Comparison of ENCODE assay signal across 18 mouse cellular contexts in the genomic region with DNA sequence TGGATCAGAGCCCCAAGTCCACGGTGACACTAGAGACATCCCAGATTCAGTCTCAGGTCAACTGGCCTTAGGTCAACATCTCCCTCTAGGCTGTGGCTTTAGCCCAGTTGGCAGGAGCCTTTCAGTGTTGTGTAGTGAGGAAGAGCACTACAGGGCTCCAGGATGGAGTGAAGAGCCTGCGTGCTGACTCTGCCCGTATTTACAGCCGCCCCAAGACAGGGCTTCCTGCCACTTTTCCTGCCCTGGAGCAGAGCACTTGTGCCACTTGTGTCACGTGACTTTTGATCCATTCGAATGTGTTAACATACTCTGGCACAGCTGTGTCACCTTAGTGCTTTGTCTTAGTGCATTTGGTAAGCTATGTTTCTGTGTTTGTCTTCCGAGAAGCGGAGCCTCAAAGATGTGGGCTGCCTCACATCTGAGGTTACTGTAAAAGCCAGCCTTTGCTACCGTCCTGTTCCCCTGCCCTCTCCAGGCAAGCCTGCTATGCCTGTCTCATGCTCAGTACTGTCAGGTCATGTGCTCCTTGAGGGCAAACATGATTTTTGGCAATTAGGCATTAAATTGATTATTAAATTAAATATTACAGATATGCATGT. TPM values are rescaled to one million over a fixed set of nuclear protein-coding genes. Genes with fewer than 3 reads are reported as not detected.
A peak's percentile ranks its signal among the peaks of the same experiment; 100 is the strongest.
DNase-seq lines count a peak whose midpoint lies in the region; ATAC-seq lines count a peak whose summit lies in the region.
"Had no signal": no experiment of that assay in that cellular context is flagged by ENCODE, and none has a peak within 500 bp of the region (broad histone marks: within the 10 kb centered on the region; RNA-seq: fewer than 3 reads in every experiment).

No protein-coding gene starts in this region.

- WGBS in heart, embryonic 15.5 days, result 49% methylated on average over 9 of the region's 9 CpGs
- 79% methylated on average over 9 of the region's 9 CpGs for WGBS in intestine, embryonic 16.5 days

- H3K27me3 ChIP-seq in heart, embryonic 15.5 days, result no peaks in the 10 kb centered on the region
- no peaks in the 10 kb centered on the region for H3K27me3 ChIP-seq in intestine, embryonic 16.5 days (replicated peaks; ENCODE audit: control insufficient read depth, insufficient read depth, low read length)
- H3K27me3 ChIP-seq: midbrain, embryonic 12.5 days; neural tube, embryonic 13.5 days; Patski had no signal

- no peak overlapping the region for H3K4me3 ChIP-seq in heart, embryonic 15.5 days
- H3K4me3 ChIP-seq in intestine, embryonic 16.5 days (ENCODE audit: low read length), result no peak overlapping the region
- H3K4me3 ChIP-seq: heart, adult 2 months; midbrain, embryonic 12.5 days; neural tube, embryonic 13.5 days had no signal

- no peak overlapping the region for H3K9ac ChIP-seq in heart, embryonic 15.5 days
- H3K9ac ChIP-seq in intestine, embryonic 16.5 days (ENCODE audit: low read depth, low read length), result no peak overlapping the region
- H3K9ac ChIP-seq: midbrain, embryonic 12.5 days; neural tube, embryonic 13.5 days had no signal

- no peak overlapping the region for H3K4me2 ChIP-seq in heart, embryonic 15.5 days
- H3K4me2 ChIP-seq in intestine, embryonic 16.5 days (ENCODE audit: low read depth, low read length), result no peak overlapping the region
- H3K4me2 ChIP-seq: midbrain, embryonic 12.5 days; neural tube, embryonic 13.5 days had no signal

- H3K4me1 ChIP-seq in heart, embryonic 15.5 days (replicated peaks), result peaks cover 20% of the 10 kb centered on the region
- H3K4me1 ChIP-seq in intestine, embryonic 16.5 days (ENCODE audit: control insufficient read depth, insufficient read depth, low read length), result peaks cover 25% of the 10 kb centered on the region

- no peaks in the 10 kb centered on the region for H3K9me3 ChIP-seq in heart, embryonic 15.5 days (replicated peaks)
- no peaks in the 10 kb centered on the region for H3K9me3 ChIP-seq in intestine, embryonic 16.5 days (ENCODE audit: control insufficient read depth, low read length)
- H3K9me3 ChIP-seq: midbrain, embryonic 12.5 days; neural tube, embryonic 13.5 days had no signal

- ATAC-seq in heart, embryonic 15.5 days (replicated peaks; ENCODE audit: insufficient number of reproducible peaks, insufficient read depth, low FRiP score, low read depth), result peak; percentile 69
- ATAC-seq in erythroblast, adult 5-6 weeks (replicated peaks; ENCODE audit: low FRiP score, poor library complexity, severe bottlenecking), result 0 out of 2 replicates have a peak, but pooled peaks have one; percentile 32
- no peak for ATAC-seq in intestine, embryonic 16.5 days
- ATAC-seq: forebrain, embryonic 16.5 days; Patski had no signal

- no peaks in the 10 kb centered on the region for H3K36me3 ChIP-seq in heart, embryonic 15.5 days
- H3K36me3 ChIP-seq in intestine, embryonic 16.5 days (ENCODE audit: control insufficient read depth, insufficient read depth, low read length), result no peaks in the 10 kb centered on the region
- H3K36me3 ChIP-seq: neural tube, embryonic 13.5 days had no signal

- no peak overlapping the region for H3K27ac ChIP-seq in heart, embryonic 15.5 days
- H3K27ac ChIP-seq in intestine, embryonic 16.5 days (ENCODE audit: low read length), result no peak overlapping the region
- H3K27ac ChIP-seq: heart, adult 2 months; midbrain, embryonic 12.5 days; neural tube, embryonic 13.5 days had no signal

- DNase-seq in heart, postnatal 36 days, result no peak
- DNase-seq in CD4-positive helper T cell, adult 2 months (ENCODE audit: low read depth, low spot score), result peak; percentile 46
- peak; percentile 81 for DNase-seq in lung, postnatal 36 days
- DNase-seq in neural tube, embryonic 10.5 days (ENCODE audit: extremely low spot score, low spot score), result no peak
- DNase-seq in embryo, embryonic 10.5 days (ENCODE audit: low spot score), result no peak
- DNase-seq: adrenal gland, postnatal 25 days; cerebellum, adult 18-20 months; kidney, adult 11 months; left cerebral cortex, postnatal 4 days; right cerebral cortex, adult 18-20 months had no signal

- intact Hi-C loops in heart, postnatal 36 days (cut with DNase I), result no loop called here

RNA-seq across cellular contexts. Expression of a gene that starts 15.7 kb away (rescaled TPM):
- 4.6 and 6.6 TPM in 2 replicates for polyA plus RNA-seq in heart, embryonic 15.5 days (2015; fragmentation: Nextera tagmentation; extraction: Ambion mirVana)
- 1 to 10 TPM; 5.5 to 6.5 TPM for total RNA-seq in heart, postnatal 36 days (2021)
- total RNA-seq in erythroblast, adult 5-6 weeks (2015; ENCODE audit: low replicate concordance), result 5.0 and 5.8 TPM in 2 replicates
- total RNA-seq in erythroblast, adult 5-6 weeks (2017; ENCODE audit: low replicate concordance), result 6.5 and 17.1 TPM in 2 replicates
- polyA plus RNA-seq in intestine, embryonic 16.5 days (2015; fragmentation: Nextera tagmentation; extraction: Ambion mirVana), result 7.8 and 8.4 TPM in 2 replicates

Comparison
In these comparisons a context has a peak if more than half of its experiments do, and no peak if none do; other contexts are left out.
1. DNase-seq: peak in CD4-positive helper T cell, adult 2 months (single experiment) and lung, postnatal 36 days (single experiment); none in heart, postnatal 36 days (0 of 2), neural tube, embryonic 10.5 days (single experiment) and embryo, embryonic 10.5 days (single experiment).